Mouse (Mus musculus) G1E (cell line): ENCODE measurements around the gene Itih3. TPM values are rescaled to one million over a fixed set of nuclear protein-coding genes. Genes with fewer than 3 reads are reported as not detected.

Source experiments
- ATAC-seq: 2 replicates; pipeline ENCODE4 v1.8.0; 2016; ENCODE audit warnings: mild to moderate bottlenecking; ENCODE audit not compliant: insufficient number of reproducible peaks, poor library complexity, low FRiP score, severe bottlenecking; ENCODE audit errors: extremely low read depth
- DNase-seq: peaks from one replicate; pipeline ENCODE4 v3.0.0; 2012; ENCODE audit warnings: low spot score
- H3K27me3 ChIP-seq: 2 replicates; pipeline ENCODE4 v1.6.1; 2012; ENCODE audit warnings: mild to moderate bottlenecking, low read length, inconsistent platforms; ENCODE audit not compliant: insufficient read depth
- H3K36me3 ChIP-seq: replicated peaks from 2 replicates; pipeline ENCODE3; 2012; ENCODE audit warnings: mild to moderate bottlenecking, inconsistent platforms
- H3K4me1 ChIP-seq: 2 replicates; pipeline ENCODE4 v1.6.1; 2012; ENCODE audit warnings: low read depth, low read length, inconsistent platforms, mixed read lengths; ENCODE audit not compliant: insufficient read depth
- H3K4me3 ChIP-seq: 2 replicates; pipeline ENCODE4 v1.5.1; 2012; ENCODE audit warnings: low read depth, mild to moderate bottlenecking, inconsistent platforms, low read length, moderate library complexity, mixed read lengths
- H3K9me3 ChIP-seq: replicated peaks from 2 replicates; pipeline ENCODE4 v1.6.1; 2012; ENCODE audit warnings: inconsistent platforms
- CTCF ChIP-seq: IDR thresholded peaks from 2 replicates; pipeline ENCODE4 v1.5.1; 2012; ENCODE audit warnings: low read depth, low read length, inconsistent platforms, mixed read lengths
- GATA1 ChIP-seq: IDR thresholded peaks from 2 replicates; pipeline ENCODE4 v1.6.1; 2012; ENCODE audit warnings: borderline replicate concordance, low read length, inconsistent platforms, mixed read lengths
- GATA2 ChIP-seq: IDR thresholded peaks from 2 replicates; pipeline ENCODE4 v1.6.1; 2012; ENCODE audit warnings: low read depth, low read length, inconsistent platforms, borderline replicate concordance
- POLR2AphosphoS5 ChIP-seq: IDR thresholded peaks from 2 replicates; pipeline ENCODE4 v1.6.1; 2012; ENCODE audit warnings: low read depth, low read length, inconsistent platforms; ENCODE audit not compliant: insufficient replicate concordance
- TAL1 ChIP-seq: conservative IDR thresholded peaks from 2 replicates; pipeline ENCODE4 v1.6.1; 2012; ENCODE audit warnings: low read depth, low read length, inconsistent platforms, mixed read lengths
- polyA plus RNA-seq: library from polyadenylated mRNA; stranded (reverse); fragments of >175 nt; gene quantifications from 2 replicates; pipeline ENCODE4 v1.2.3, GENCODE M21; 2012
- total RNA-seq, 2 experiments: library from RNA; stranded (forward) in 1 of 2; stranded (reverse) in 1 of 2; fragments of 200-1000 nt in 1 of 2; fragments of >200 nt in 1 of 2; fragmentation: Nextera tagmentation in 1 of 2; gene quantifications; 2 replicates each; pipeline ENCODE4 v1.2.3; 2014 to 2017

Gene Itih3
- total and polyA plus RNA-seq, 3 experiments: not detected

- peaks cover 5% of the 10 kb centered on the region; the same call in 1 of the 2 replicates for H3K4me1 ChIP-seq
- peaks cover 25% of the 10 kb centered on the region for H3K27me3 ChIP-seq
- DNase-seq (no peak), ATAC-seq (no peak)
- no peaks in the 10 kb centered on the region for H3K9me3 ChIP-seq
- H3K36me3 ChIP-seq: no peaks in the 10 kb centered on the region
- no peak overlapping the region for H3K4me3 ChIP-seq
- no peak for TF ChIP-seq GATA1
- no peak for TF ChIP-seq POLR2AphosphoS5
- no peak for TF ChIP-seq TAL1
- TF ChIP-seq GATA2: no peak
- TF ChIP-seq CTCF: no peak
Measured at GRCm38 (mm10) chr14:30944745-30945144, 21.2 kb upstream of the Itih3 start.

- H3K4me3 ChIP-seq: no peak overlapping the region
Measured at GRCm38 (mm10) chr14:30943860-30944674, 20.5 kb upstream of the Itih3 start.

GRCm38 (mm10) chr14:30943038-30943437 is 19.5 kb upstream of the Itih3 start, which contains the start of gene Itih1:
Gene Itih1, minus strand, starts transcription at chr14:30943289.
- ATAC-seq (no peak), DNase-seq (no peak)
- TF ChIP-seq CTCF (no peak), TAL1 (no peak), GATA2 (no peak), GATA1 (no peak)
- Histone ChIP-seq H3K27me3 (peaks cover 25% of the 10 kb centered on the region), H3K4me3 (no peak within 1 kb of the TSS), H3K4me1 (peaks cover 2% of the 10 kb centered on the region; the same call in 1 of the 2 replicates), H3K36me3 (no peaks in the 10 kb centered on the region), H3K9me3 (no peaks in the 10 kb centered on the region)

More at GRCm38 (mm10) chr14:30943860-30944674, 20.5 kb upstream of the Itih3 start:
- Histone ChIP-seq H3K9me3 (no peaks in the 10 kb centered on the region), H3K36me3 (no peaks in the 10 kb centered on the region), H3K27me3 (peaks cover 25% of the 10 kb centered on the region), H3K4me1 (peaks cover 2% of the 10 kb centered on the region; the same call in 1 of the 2 replicates)
- TF ChIP-seq CTCF (peak; percentile 87), GATA1 (no peak)
- ATAC-seq (no peak; the same call in 1 of the 2 replicates), DNase-seq (peak; percentile 32)

GRCm38 (mm10) chr14:30942254-30942653 is 18.7 kb upstream of the Itih3 start:
- peaks cover 2% of the 10 kb centered on the region; the same call in 1 of the 2 replicates for H3K4me1 ChIP-seq
- ATAC-seq: no peak

GRCm38 (mm10) chr14:30933351-30933750 is 9.8 kb upstream of the Itih3 start:
- peaks cover 71% of the 10 kb centered on the region for H3K27me3 ChIP-seq
- no peak for DNase-seq
- TF ChIP-seq CTCF (no peak), GATA2 (no peak), TAL1 (no peak)
- H3K36me3 ChIP-seq: no peaks in the 10 kb centered on the region
- H3K9me3 ChIP-seq: no peaks in the 10 kb centered on the region
- H3K4me1 ChIP-seq: no peaks in the 10 kb centered on the region
- no peak for ATAC-seq
- H3K4me3 ChIP-seq: no peak overlapping the region

More at GRCm38 (mm10) chr14:30942254-30942653, 18.7 kb upstream of the Itih3 start:
- DNase-seq: no peak
- Histone ChIP-seq H3K27me3 (peaks cover 32% of the 10 kb centered on the region), H3K36me3 (no peaks in the 10 kb centered on the region), H3K4me3 (no peak overlapping the region), H3K9me3 (no peaks in the 10 kb centered on the region)
- TF ChIP-seq TAL1 (no peak), CTCF (no peak), GATA2 (no peak), GATA1 (no peak), POLR2AphosphoS5 (no peak)

- DNase-seq (no peak), ATAC-seq (no peak)
- H3K36me3 ChIP-seq: no peaks in the 10 kb centered on the region
- H3K27me3 ChIP-seq: peaks cover 54% of the 10 kb centered on the region
- no peaks in the 10 kb centered on the region for H3K4me1 ChIP-seq
- TF ChIP-seq GATA2: no peak
- no peak for TF ChIP-seq CTCF
- no peak for TF ChIP-seq TAL1
- no peak for TF ChIP-seq GATA1
- TF ChIP-seq POLR2AphosphoS5: no peak
- no peaks in the 10 kb centered on the region for H3K9me3 ChIP-seq
- no peak overlapping the region for H3K4me3 ChIP-seq
Measured at GRCm38 (mm10) chr14:30930386-30930785, 6.8 kb upstream of the Itih3 start.

- Histone ChIP-seq H3K4me1 (no peaks in the 10 kb centered on the region), H3K27me3 (peaks cover 47% of the 10 kb centered on the region), H3K4me3 (no peak overlapping the region), H3K36me3 (no peaks in the 10 kb centered on the region), H3K9me3 (no peaks in the 10 kb centered on the region)
- TF ChIP-seq CTCF: no peak
- no peak for TF ChIP-seq POLR2AphosphoS5
- TF ChIP-seq GATA2: no peak
- TF ChIP-seq TAL1: no peak
- TF ChIP-seq GATA1: no peak
- no peak for ATAC-seq
- DNase-seq: no peak
Measured at GRCm38 (mm10) chr14:30925492-30925891, 1.9 kb upstream of the Itih3 start.
